Mouse (Mus musculus) heart, embryonic 10.5 days (tissue): ENCODE measurements around the gene Lce1l. TPM values are rescaled to one million over a fixed set of nuclear protein-coding genes. Genes with fewer than 3 reads are reported as not detected.
"Not testable (repeated sequence)": the region's sequence is repeated elsewhere in the genome, so short reads cannot be mapped to it uniquely, and the experiment has no call there.

Experiments
- DNase-seq: peaks from one replicate; pipeline ENCODE4 v3.0.0-alpha.2; 2017; ENCODE audit warnings: low spot score
- H3K27ac ChIP-seq: fragments of 300-500 bp; sonication (generic); 2 replicates; pipeline ENCODE4 v1.5.1; 2016; ENCODE audit warnings: mild to moderate bottlenecking
- H3K27me3 ChIP-seq: fragments of 300-500 bp; sonication (generic); 2 replicates; pipeline ENCODE4 v1.6.1; 2016; ENCODE audit warnings: mild to moderate bottlenecking; ENCODE audit not compliant: poor library complexity, insufficient read depth, severe bottlenecking
- H3K36me3 ChIP-seq: fragments of 300-500 bp; sonication (generic); 2 replicates; pipeline ENCODE4 v1.6.1; 2016; ENCODE audit warnings: mild to moderate bottlenecking, moderate library complexity
- H3K4me1 ChIP-seq: fragments of 300-500 bp; sonication (generic); 2 replicates; pipeline ENCODE4 v1.6.1; 2016; ENCODE audit warnings: mild to moderate bottlenecking
- H3K4me3 ChIP-seq: fragments of 300-500 bp; sonication (generic); 2 replicates; pipeline ENCODE4 v1.5.1; 2016; ENCODE audit warnings: mild to moderate bottlenecking, moderate library complexity
- H3K9me3 ChIP-seq: fragments of 300-500 bp; sonication (generic); 2 replicates; pipeline ENCODE4 v1.6.1; 2016; ENCODE audit warnings: mild to moderate bottlenecking, moderate library complexity
- WGBS: fragments of 180-500 bp; shearing (Covaris S2); methylation state at CpG from one replicate; pipeline ENCODE4 v1.1.7; 2016; 5-methylcytosine and 5-hydroxymethylcytosine counted together
- polyA plus RNA-seq: library from polyadenylated mRNA; unstranded; fragments of >200 nt; fragmentation: Nextera tagmentation; extraction: Ambion mirVana; gene quantifications from 2 replicates; pipeline ENCODE4 v1.2.1, GENCODE M21; 2016

The Lce1l gene
- not detected in 2 replicates for polyA plus RNA-seq

GRCm38 (mm10) chr3:92851186-92851585, at the start of gene Lce1l:
Gene Lce1l, minus strand, starts transcription at chr3:92851286.
- DNase-seq = no peak
- no peak within 1 kb of the TSS for H3K4me3 ChIP-seq
- no peaks in the 10 kb centered on the region for H3K4me1 ChIP-seq
- no peaks in the 10 kb centered on the region for H3K9me3 ChIP-seq
- no peak within 1 kb of the TSS for H3K27ac ChIP-seq
- H3K27me3 ChIP-seq = no peaks in the 10 kb centered on the region
- WGBS = 80% methylated on average over 3 of the region's 3 CpGs
- no peaks in the 10 kb centered on the region for H3K36me3 ChIP-seq

- Histone ChIP-seq H3K9me3 (no peaks in the 10 kb centered on the region), H3K4me3 (no peak overlapping the region), H3K4me1 (no peaks in the 10 kb centered on the region), H3K27me3 (no peaks in the 10 kb centered on the region), H3K27ac (no peak overlapping the region), H3K36me3 (no peaks in the 10 kb centered on the region)
- DNase-seq = no peak
- 68% methylated on average over 1 of the region's 1 CpGs for WGBS
Measured at GRCm38 (mm10) chr3:92894489-92894888, 43.4 kb upstream of the Lce1l start.

- no peaks in the 10 kb centered on the region for H3K4me1 ChIP-seq
- no peaks in the 10 kb centered on the region for H3K36me3 ChIP-seq
- no peaks in the 10 kb centered on the region for H3K9me3 ChIP-seq
- no peak overlapping the region for H3K27ac ChIP-seq
- H3K27me3 ChIP-seq = no peaks in the 10 kb centered on the region
- WGBS = 68% methylated on average over 3 of the region's 3 CpGs
- no peak for DNase-seq
- H3K4me3 ChIP-seq = no peak overlapping the region
Measured at GRCm38 (mm10) chr3:92894063-92894462, 43.0 kb upstream of the Lce1l start.

GRCm38 (mm10) chr3:92874180-92874579, 23.1 kb upstream of the Lce1l start:
- 77% methylated on average over 3 of the region's 3 CpGs for WGBS
- H3K27me3 ChIP-seq = no peaks in the 10 kb centered on the region

GRCm38 (mm10) chr3:92870116-92870515, 19.0 kb upstream of the Lce1l start, which contains the start of gene 2310050C09Rik:
Gene 2310050C09Rik, minus strand, starts transcription at chr3:92870216.
- H3K4me3 ChIP-seq = no peak within 1 kb of the TSS
- H3K27ac ChIP-seq = no peak within 1 kb of the TSS
- no peaks in the 10 kb centered on the region for H3K36me3 ChIP-seq
- H3K9me3 ChIP-seq = no peaks in the 10 kb centered on the region
- H3K4me1 ChIP-seq = no peaks in the 10 kb centered on the region
- H3K27me3 ChIP-seq = no peaks in the 10 kb centered on the region
- WGBS = 73% methylated on average over 4 of the region's 4 CpGs
- no peak for DNase-seq

More at GRCm38 (mm10) chr3:92874180-92874579, 23.1 kb upstream of the Lce1l start:
- no peaks in the 10 kb centered on the region for H3K9me3 ChIP-seq
- no peak overlapping the region for H3K4me3 ChIP-seq
- DNase-seq = no peak
- no peaks in the 10 kb centered on the region for H3K4me1 ChIP-seq
- no peaks in the 10 kb centered on the region for H3K36me3 ChIP-seq
- H3K27ac ChIP-seq = no peak overlapping the region

GRCm38 (mm10) chr3:92827108-92827507, 24.0 kb downstream of the Lce1l start, which contains the start of gene Kprp:
Gene Kprp, minus strand, starts transcription at chr3:92827247.
- Histone ChIP-seq H3K36me3 (no peaks in the 10 kb centered on the region), H3K4me3 (no peak within 1 kb of the TSS), H3K4me1 (no peaks in the 10 kb centered on the region), H3K9me3 (no peaks in the 10 kb centered on the region), H3K27ac (no peak within 1 kb of the TSS), H3K27me3 (no peaks in the 10 kb centered on the region)
- WGBS = 32% methylated on average over 1 of the region's 1 CpGs
- no peak for DNase-seq

GRCm38 (mm10) chr3:92825808-92826207, 25.3 kb downstream of the Lce1l start:
- no peaks in the 10 kb centered on the region for H3K9me3 ChIP-seq
- H3K4me1 ChIP-seq = no peaks in the 10 kb centered on the region
- WGBS = 44% methylated on average over 1 of the region's 1 CpGs
- DNase-seq = no peak
- H3K36me3 ChIP-seq = no peaks in the 10 kb centered on the region
- H3K27ac ChIP-seq = no peak overlapping the region
- no peaks in the 10 kb centered on the region for H3K27me3 ChIP-seq
- H3K4me3 ChIP-seq = no peak overlapping the region

GRCm38 (mm10) chr3:92816036-92816435, 35.0 kb downstream of the Lce1l start:
- not testable (repeated sequence) for DNase-seq, H3K9me3 ChIP-seq, H3K27ac ChIP-seq, H3K27me3 ChIP-seq, H3K4me3 ChIP-seq, H3K4me1 ChIP-seq, H3K36me3 ChIP-seq
- 88% methylated on average over 2 of the region's 2 CpGs for WGBS

GRCm38 (mm10) chr3:92815581-92815980, 35.5 kb downstream of the Lce1l start:
- no peak overlapping the region for H3K4me3 ChIP-seq
- no peak for DNase-seq
- H3K4me1 ChIP-seq = no peaks in the 10 kb centered on the region
- no peaks in the 10 kb centered on the region for H3K9me3 ChIP-seq
- WGBS = 89% methylated on average over 3 of the region's 3 CpGs
- H3K27ac ChIP-seq = no peak overlapping the region
- no peaks in the 10 kb centered on the region for H3K36me3 ChIP-seq
- no peaks in the 10 kb centered on the region for H3K27me3 ChIP-seq

- no peak within 1 kb of the TSS for H3K27ac ChIP-seq
- H3K36me3 ChIP-seq = no peaks in the 10 kb centered on the region
- H3K27me3 ChIP-seq = no peaks in the 10 kb centered on the region
- no peaks in the 10 kb centered on the region for H3K4me1 ChIP-seq
- no peaks in the 10 kb centered on the region for H3K9me3 ChIP-seq
- no peak within 1 kb of the TSS for H3K4me3 ChIP-seq
- no peak for DNase-seq
Measured at GRCm38 (mm10) chr3:92807791-92808190, 43.3 kb downstream of the Lce1l start, which contains the start of gene Lce1k. Gene Lce1k, minus strand, starts transcription at chr3:92807891.

Other genes with a start within 250 kb of the Lce1l start
- not detected in 2 replicates for gene 2210017I01Rik, start 243.8 kb downstream of the Lce1l start, polyA plus RNA-seq
- not detected in 2 replicates for gene Lce6a, start 229.6 kb downstream of the Lce1l start, polyA plus RNA-seq
- gene Lce1a1, start 203.0 kb downstream of the Lce1l start, polyA plus RNA-seq = not detected in 2 replicates
- gene Lce1b, start 194.4 kb downstream of the Lce1l start, polyA plus RNA-seq = not detected in 2 replicates
- not detected in 2 replicates for gene Lce1a2, start 181.0 kb downstream of the Lce1l start, polyA plus RNA-seq
- not detected in 2 replicates for gene Lce1c, start 172.0 kb downstream of the Lce1l start, polyA plus RNA-seq
- not detected in 2 replicates for gene Lce1d, start 164.1 kb downstream of the Lce1l start, polyA plus RNA-seq
- gene Lce1e, start 142.2 kb downstream of the Lce1l start, polyA plus RNA-seq = not detected in 2 replicates
- not detected in 2 replicates for gene Lce1f, start 130.9 kb downstream of the Lce1l start, polyA plus RNA-seq
- gene Gm38119, start 112.2 kb downstream of the Lce1l start, polyA plus RNA-seq = not detected in 2 replicates
- gene Lce1g, start 98.9 kb downstream of the Lce1l start, polyA plus RNA-seq = not detected in 2 replicates
- not detected in 2 replicates for gene Lce1h, start 86.2 kb downstream of the Lce1l start, polyA plus RNA-seq
- gene Lce1i, start 72.4 kb downstream of the Lce1l start, polyA plus RNA-seq = not detected in 2 replicates
- not detected in 2 replicates for gene Lce1j, start 60.8 kb downstream of the Lce1l start, polyA plus RNA-seq
- gene Lce1k, start 43.4 kb downstream of the Lce1l start, polyA plus RNA-seq = not detected in 2 replicates
- not detected in 2 replicates for gene Kprp, start 24.0 kb downstream of the Lce1l start, polyA plus RNA-seq
- gene 2310050C09Rik, start 18.9 kb upstream of the Lce1l start, polyA plus RNA-seq = not detected in 2 replicates
- not detected in 2 replicates for gene Lce3a, start 74.9 kb upstream of the Lce1l start, polyA plus RNA-seq
- gene Lce3b, start 81.7 kb upstream of the Lce1l start, polyA plus RNA-seq = not detected in 2 replicates
- not detected in 2 replicates for gene Lce3c, start 93.2 kb upstream of the Lce1l start, polyA plus RNA-seq
- gene Lce3d, start 106.1 kb upstream of the Lce1l start, polyA plus RNA-seq = not detected in 2 replicates
- gene Lce3e, start 115.8 kb upstream of the Lce1l start, polyA plus RNA-seq = not detected in 2 replicates
- not detected in 2 replicates for gene Lce3f, start 140.9 kb upstream of the Lce1l start, polyA plus RNA-seq
- not detected in 2 replicates for gene Crct1, start 164.4 kb upstream of the Lce1l start, polyA plus RNA-seq
- gene Lce1m, start 167.8 kb upstream of the Lce1l start, polyA plus RNA-seq = not detected in 2 replicates
- gene Gm4858, start 217.5 kb upstream of the Lce1l start, polyA plus RNA-seq = not detected in 2 replicates